Mouse (Mus musculus) cerebellum, postnatal 4 days (tissue): ENCODE data around the gene Prkacb.

Experiments used
- DNase-seq, 2 experiments: peaks; one replicate each; pipeline ENCODE4 v3.0.0; 2022; ENCODE audit warnings: low spot score in 2 of 2, mixed read lengths in 1 of 2

Gene Prkacb

DNA sequence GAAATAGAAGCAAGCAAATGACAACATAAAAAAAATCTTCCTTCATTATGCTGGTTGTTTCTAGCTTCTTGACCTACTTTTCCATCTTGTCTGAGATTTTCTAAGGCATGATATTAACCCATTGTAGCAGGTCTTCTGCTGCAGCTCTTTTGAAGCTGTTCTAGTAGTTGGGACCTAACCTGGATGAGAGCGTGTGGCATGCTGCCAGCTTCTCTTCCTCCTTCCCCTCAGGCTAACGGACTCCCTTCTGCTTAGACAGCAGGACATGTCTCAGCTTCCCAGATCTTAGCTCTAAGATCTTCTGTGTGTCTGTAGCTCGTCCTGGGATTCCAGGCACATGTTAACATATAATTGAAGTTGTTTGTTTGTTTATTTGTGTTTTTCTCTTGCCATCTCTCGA is 93.1 kb downstream of the Prkacb start:
- DNase-seq: no peak

DNA sequence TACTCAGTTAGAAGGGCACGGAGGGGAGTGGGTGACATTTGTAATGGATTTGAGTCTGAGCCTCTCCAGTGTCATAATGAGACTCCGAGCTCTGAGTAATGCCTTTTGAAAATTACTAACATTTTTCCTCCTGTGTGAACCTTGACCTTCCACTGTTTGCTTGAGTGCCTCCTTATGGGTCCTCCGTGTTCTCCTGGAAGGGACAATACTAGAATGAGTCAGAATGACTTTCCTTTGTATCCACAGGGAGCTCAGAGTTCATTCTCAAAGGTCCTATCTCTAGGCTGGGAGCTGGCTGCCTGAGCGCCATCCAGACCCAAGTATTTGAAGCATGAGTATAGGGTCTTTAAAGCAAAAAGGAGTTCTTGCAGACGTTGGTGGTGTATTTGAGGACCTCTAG is 94.5 kb downstream of the Prkacb start:
- DNase-seq: no peak

DNA sequence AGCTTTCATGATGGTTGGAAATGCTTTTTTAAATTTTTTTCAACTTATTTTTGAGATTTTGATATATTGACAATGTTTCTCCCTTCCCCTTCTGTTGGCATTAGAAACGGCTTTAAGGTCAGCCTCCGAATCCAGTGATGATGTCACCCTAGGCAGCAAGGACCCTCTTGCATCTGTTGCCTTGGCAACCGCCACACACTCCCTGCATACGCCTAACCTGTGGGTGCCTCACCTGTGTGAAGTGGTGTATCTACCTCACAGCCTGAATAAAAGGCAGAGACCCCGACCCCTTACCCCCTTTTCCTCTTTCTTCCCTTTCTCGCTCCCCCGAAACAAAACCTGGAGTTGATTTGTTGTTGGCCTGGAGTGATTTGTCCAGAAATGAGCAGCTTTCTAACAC is 100.5 kb downstream of the Prkacb start:
- DNase-seq: no peak

DNA sequence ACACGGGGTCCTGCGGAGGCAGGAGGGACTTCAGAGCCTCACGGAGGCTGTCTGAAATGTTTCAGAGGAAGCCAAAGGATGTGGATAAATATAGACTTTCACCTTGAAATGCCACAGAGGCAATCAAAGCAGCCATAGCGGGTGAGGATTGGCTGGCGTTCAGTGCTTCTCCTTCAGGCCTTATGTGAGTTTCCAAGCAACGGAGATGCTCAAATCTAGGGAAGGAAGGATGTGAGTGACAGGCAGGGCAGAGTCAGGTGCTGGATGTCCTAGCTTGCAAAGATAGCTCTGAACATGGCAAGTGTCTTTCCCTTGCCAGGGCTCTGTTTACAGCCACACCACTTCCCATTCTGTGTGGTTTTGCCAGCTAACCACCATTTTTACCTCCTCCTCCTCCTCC is 101.2 kb downstream of the Prkacb start:
- DNase-seq: no peak

DNA sequence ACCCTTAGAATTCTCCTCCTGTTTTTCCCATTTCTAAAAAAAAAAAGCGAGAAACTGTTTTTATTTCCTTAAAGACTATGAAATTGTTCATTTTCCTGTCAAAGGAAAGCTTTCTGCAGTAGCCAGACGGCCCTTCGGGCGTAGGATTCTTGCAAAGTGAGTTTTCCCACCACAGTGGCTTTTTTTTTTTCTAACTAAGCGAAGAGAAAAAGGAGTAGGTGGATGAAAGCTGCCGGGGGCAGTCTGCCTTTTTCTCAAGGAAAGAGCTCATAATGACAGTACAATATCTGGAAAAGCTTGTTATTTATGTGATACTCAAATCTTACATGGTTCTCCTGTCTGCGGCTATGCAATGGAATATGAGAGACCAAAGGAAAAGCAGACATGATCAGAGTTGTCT is 101.7 kb downstream of the Prkacb start:
- no peak for DNase-seq

DNA sequence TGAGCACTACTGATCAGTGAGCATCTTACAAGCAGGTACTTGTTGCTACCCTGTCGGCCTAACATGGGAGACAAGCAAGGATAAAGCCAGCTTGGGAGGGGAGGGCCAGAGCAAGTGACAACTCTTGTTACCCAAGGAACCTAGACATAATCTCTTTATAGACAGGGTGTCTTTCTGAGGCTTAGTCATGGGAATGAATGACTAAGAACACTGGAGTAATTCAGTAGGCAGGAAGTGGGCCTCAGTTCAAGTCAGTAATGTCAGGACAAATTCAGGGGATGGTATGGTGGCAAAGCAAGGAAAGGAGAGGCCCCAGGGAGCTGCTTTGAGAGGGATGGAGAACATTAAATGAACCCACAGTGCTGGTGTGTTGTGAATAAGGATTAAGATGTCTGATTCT is 103.7 kb downstream of the Prkacb start:
- DNase-seq: no peak

DNA sequence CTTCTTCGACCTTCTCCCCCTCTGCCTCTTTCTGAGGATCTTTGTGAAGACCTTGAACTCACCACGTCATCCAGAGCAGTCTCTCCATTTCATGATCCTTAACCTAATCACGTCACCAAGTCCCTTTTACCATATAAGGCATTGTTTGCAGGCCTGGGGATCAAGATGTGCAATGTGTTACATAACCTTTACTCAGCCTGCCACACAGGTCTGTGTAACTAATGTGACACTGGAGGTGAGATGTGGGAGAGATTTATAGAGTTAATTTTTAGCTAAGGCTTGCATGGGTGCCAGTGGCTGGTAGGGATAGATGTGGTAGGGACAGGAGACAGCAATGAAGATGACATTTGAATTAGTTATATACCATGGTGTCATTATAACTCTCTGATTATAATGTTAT is 104.4 kb downstream of the Prkacb start:
- DNase-seq: no peak

DNA sequence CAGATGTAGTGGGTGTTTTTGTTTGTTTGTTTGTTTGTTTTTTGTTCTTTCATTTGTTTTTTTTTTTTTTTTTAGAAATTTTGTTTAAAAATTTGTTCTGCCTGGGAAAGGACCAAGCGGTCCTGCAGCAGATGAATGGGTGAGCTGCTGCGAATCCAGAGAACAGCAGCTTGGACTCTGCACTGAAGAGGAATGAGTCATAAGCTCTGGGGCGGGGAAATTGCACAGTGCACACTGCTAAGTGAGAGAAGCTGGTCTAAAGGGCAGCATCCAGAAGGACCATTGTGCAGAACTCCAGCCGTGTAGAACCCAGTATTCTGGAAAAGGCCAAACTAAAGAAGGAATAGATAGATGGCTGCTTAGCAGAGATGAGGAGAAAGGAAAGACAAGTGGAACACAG is 108.7 kb downstream of the Prkacb start:
- DNase-seq: no peak

DNA sequence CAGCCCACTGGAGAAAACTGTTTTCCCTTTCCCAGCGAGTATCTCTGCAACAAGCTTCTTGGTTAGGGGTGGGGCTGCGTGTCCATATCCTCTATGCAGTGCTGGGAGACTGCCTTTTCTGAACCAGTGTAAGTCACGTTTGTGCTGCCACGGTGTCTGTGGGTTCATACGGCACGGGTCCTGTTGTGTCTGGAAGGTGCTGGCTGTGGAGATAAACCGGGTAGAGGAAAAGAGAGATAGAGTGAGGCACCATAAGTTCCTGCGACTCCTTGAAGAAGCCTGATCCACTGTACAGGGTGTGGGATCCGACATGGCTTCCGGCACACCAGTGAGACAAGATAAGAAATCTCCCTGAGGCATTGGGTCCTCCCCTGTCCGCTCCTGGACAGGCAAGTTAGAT is 112.7 kb downstream of the Prkacb start:
- DNase-seq: no peak

DNA sequence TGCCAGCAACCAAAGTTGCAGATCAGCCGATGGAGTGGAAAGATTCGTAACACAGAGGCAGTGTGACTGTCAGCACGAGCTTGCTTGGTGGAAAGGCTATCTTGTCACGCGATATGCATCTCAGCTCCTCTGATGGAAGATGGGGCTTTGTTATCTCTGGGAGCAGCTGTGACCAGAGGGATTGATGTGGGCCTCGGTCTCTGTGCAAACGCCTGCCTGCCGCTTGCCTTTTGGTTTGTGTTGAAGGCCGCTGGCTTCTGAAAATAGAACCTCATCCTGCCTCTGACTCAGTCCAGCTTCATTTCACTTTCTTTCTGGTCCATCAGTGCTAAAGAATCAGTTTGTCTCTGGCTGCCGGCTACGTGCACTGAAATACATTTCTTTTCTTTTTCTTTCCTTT is 113.8 kb downstream of the Prkacb start:
- DNase-seq: no peak

DNA sequence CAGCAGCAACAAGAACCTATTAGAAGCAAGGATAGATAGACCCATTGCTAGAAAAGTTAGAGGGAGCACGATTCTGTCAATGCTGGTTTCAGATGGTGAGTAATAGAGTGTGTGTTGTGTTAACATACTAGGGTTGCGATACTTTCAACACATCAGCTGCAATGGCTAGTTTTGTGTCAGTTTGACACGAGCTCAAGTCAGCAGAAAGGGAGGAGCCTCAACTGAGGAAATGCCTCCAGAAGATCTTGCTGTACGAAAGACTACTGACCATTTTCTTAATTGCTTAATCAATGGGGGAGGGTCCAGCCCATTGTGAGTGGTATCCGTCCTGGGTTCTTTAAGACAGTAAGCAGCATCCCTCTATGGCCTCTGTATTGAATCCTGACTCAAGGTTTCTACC is 120.2 kb downstream of the Prkacb start:
- DNase-seq: no peak

DNA sequence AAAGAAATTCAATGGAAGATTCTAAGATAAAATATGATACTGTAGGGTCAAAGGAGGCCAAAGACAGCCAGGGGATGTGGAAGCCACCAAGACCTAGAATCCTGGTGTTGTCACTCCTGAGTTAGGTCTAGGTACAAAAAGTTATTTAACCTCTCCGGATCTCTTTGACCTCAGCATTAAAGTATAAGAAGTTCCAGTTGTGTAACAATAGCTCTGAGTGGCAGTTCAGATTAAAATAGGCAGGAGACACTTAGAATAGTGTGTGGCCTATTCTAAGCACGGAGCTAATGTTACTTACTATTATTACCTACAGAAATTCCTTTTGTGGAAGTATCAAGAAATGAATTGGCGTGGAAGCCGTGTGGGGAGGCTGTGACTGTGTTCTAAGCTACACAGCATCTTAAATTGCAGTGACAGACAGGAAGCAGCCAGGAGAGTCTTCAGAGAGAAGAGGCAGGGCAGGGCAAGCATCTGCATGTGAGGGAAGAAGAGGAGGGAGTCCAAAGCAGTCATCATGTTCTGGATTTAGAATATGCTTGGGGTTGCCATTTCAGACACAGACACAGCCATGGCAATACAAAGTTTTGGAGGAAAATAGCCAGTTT is 125.6 kb downstream of the Prkacb start:
- DNase-seq: no peak

DNA sequence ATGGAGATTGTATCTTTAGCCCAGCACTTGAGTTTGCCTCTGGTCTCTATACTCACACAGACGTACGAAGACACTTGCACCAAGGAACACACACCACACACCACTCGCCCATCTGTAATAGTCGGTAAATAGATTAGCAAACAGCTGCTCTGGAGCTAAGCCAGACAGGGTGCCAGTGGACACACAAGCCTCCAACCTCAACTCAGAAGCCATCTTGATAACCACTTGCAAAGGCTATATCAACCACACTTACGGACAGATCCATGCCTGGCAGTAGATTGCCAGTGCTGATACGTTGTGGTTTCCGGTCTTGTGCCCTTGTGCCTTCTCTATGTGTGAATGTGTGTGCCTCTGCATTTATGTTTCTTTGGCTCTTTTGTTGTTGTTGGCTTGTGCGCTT is 126.4 kb downstream of the Prkacb start:
- no peak for DNase-seq

DNA sequence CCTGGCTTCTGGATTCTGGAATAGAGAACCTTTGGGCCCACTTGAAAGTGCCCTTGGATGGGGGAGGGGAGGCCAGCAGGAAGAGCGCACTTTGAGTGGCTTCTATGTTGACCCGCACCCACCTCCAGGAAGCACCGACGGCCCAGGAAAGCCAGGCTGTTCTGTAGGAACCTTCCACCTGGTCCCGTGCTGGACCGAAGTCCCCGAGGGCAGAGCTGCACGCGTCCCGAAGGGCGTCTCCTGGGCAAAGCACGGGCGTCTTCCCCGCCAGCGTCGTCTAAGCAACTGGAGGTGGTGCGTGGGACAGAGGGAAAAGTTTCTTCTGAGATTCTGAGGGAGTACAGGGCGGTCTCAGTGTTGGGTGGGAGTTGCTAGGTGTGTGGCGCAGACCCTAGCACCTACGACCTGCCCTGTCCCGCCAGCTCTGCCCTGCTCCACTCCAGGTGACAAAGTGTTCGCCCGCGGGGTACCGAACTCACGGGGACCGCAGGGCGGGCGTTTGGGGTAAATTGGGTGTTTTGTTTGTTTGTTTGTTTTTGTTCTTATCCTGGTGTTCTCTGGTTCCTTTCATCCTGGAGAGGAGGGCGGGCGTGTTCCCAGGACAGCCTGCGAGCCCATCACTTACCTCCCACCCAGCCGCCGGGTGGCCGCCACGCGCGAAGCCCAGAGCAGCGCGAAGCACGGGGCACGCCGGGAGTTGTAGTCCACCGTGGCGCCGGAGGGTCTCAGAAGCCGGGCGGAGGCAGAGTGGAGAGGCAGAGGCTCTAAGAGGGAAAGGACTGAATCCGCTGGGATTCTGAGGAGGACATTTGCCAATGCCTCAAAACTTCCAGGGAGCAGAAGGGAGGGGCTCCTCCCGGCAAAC is 127.7 kb downstream of the Prkacb start, which contains the start of gene Samd13:
Gene Samd13 (minus strand): TSS at position 782 of the 865 bp plus-strand sequence.
- peak; percentile 57 to 74 for DNase-seq

DNA sequence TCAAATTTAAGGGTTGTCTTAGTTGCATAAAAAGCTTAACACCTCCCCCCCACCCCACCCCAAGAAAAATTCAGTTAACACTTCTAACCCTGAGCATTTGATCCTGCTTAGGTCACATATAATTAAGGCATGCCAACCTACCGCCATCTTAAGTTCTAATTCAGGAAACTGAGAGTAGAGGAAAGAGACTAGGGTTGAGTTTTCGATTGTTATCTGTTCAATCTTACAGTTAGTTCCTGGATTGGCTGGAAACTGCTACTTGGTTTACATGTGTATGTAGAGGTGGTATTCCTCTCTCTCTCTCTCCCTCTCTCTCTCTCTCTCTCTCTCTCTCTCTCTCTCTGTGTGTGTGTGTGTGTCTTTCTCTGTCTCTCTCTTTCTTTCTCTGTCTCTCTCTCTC is 129.7 kb downstream of the Prkacb start:
- no peak for DNase-seq

DNA sequence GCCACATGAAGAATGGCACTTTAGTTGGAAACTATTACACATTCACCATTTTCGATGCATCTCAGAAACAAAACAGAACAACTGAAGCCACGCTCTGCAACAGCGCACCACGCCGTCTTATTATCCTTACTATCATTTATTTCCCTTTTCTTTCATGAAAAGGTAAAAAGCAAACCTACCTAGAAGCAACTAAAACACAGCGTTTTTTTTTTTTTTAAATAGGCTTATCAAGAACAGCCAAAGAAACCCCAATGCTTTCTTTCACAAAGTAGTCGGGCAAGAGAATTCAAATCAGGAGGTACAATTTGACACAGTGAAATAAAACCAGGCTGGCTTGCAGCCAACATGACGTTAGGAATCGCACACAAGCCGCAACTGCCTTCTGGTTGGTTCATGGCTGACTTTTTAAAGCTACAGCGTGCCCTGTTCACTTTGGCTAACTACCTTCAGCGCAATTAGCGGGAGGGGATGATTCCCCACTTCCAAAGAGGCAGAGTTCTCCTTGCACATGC is 130.6 kb downstream of the Prkacb start:
- peak in 1 of 2 experiments; percentile 46 for DNase-seq

DNA sequence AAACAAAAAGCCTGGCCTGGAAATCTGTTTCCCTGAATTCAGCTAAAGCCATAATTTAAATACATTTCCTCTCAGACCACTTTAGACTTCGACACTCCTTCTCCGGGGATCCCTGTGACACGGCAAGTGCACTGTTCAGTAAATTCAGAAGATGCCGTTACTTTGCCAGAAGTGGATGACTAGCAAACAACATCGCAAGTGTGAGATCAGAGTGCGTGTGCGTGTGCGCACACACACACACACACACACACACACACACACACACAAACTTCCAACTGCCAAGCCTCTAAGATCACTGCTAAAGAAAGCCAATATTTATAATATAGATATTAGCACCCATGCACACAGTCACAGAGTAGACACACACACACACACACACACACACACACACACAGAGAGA is 131.1 kb downstream of the Prkacb start:
- DNase-seq: no peak

DNA sequence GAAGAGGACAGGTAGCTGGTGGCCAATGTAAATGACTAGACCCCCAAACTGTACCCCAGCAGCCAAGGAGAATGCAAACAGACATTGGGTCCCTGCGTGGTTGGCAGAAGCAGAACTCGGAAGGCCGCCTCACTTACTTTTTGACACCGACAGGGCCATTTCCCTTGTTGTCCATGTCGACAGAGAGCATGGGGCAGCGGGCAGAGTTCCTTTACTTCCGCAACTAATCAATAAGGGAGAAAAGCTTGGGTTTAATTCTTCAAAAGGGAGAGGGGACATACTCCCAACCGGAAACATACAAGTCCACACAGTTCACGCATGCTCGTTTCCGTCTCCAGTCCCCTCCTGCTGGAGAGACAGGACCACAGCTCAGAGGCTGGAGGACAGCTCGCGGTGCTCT is 132.2 kb downstream of the Prkacb start:
- DNase-seq: no peak

DNA sequence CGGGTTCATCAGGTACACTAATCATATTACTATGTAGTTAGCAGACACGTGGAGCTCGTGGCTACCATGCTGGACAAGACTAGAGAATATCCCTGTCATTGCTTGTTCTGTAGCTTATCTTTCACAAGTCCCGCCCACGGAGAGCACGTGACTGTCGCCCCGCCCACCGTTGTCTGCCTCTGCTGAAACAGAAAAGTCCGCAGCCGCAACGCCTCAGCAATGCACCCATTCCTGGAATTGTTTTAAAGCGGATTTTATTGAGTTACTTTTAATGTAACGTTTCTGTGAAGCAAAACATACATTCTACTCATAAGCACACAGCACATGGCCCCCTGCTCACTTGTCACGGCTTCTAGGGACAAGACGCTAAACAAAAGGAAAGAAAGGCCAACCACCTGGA is 133.1 kb downstream of the Prkacb start:
- no peak for DNase-seq
